Mouse (Mus musculus): ENCODE data around the gene Tcl1b1.
"Not testable (repeated sequence)": the region's sequence is repeated elsewhere in the genome, so short reads cannot be mapped to it uniquely, and the experiment has no call there.

Gene Tcl1b1

GRCm38 (mm10) chr12:105159390-105159789, at the start of gene Tcl1b1:
Gene Tcl1b1, plus strand, starts transcription at chr12:105159690.
- no peak for DNase-seq (ENCODE audit: low read depth, low spot score)

DNA sequence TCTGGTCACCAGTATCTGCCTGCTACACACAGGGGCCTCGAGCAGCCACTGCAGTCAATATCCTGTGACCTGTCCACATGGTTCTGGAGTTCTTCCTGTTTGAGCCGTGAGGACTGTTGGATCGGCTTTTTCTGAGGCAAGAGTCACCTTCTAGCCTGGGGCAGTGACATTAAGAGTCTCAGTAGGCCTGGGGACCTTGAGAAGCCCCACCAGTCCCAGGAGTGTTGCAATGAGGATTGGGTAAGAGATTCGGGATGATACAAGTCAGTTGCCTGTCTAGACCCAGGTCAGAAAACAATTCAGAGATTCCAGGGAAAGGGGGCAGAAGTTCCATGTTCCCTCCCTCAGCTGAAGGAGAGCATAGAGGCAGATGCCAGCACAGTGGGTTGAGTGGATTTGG, 49.7 kb upstream of the Tcl1b1 start:
- DNase-seq (ENCODE audit: low read depth, low spot score), result no peak

DNA sequence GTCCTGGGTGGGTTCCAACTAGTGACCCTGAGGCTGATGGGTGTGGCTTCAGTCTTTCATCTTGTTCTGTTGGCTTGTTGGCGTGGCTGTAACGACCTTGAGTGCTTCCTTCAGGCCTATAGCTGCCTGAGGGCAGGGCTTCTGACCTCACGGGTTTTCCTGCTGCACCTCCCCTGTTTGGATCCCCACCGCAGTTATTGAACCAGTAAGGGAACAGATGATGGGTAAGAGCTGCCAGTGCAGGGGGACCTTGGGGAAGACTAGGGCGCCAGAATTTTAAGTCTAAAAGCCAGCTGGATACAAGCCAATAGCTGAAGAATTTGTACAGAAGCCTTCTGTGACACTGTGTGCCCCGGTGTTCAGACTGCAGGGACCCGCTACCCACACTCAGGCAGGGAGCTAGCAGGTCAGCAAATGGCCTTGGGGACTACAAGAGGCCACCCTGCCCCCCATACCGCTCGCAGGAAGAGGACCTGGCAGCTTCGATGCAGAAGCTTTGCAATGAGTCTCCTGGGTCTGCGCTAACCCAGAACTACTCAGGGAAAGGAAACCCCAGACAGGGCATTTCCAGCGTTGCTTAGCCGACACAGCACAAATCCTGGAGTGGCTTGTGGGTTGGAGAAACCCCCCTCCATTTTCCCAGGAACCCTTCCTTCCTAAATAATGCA, 47.0 kb upstream of the Tcl1b1 start:
- no peak for DNase-seq (ENCODE audit: low read depth, low spot score)

- DNase-seq (ENCODE audit: low read depth, low spot score), result no peak
These were observed 42.8 kb upstream of the Tcl1b1 start for GRCm38 (mm10) chr12:105116648-105117047.

- no peak for DNase-seq (ENCODE audit: low read depth, low spot score)
These were observed 34.1 kb upstream of the Tcl1b1 start for GRCm38 (mm10) chr12:105125362-105125761.

GRCm38 (mm10) chr12:105126516-105126915, 33.0 kb upstream of the Tcl1b1 start:
- DNase-seq (ENCODE audit: low read depth, low spot score), result no peak

DNA sequence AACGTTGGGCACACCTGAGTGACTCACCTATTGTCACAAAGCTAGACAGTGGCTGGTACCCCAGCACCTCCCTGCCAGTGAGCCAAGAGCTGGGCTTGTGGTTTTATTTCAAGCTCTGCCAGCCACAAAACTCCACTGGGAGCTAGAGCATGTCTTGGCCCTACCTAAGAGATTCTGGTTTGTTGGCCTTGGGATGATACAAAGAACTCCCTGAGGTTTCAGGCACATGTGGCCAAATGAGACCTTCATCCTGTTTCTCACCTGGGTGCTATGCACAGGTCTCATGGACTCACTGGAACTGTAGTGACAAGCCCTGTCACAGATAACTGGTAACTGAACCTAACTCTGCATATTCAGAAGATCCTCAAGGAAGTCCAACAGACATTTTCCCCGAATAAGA, 31.9 kb upstream of the Tcl1b1 start:
- no peak for DNase-seq (ENCODE audit: low read depth, low spot score)

- not testable (repeated sequence) for DNase-seq (ENCODE audit: low read depth, low spot score)
These were observed 29.8 kb upstream of the Tcl1b1 start for GRCm38 (mm10) chr12:105129494-105130205.

GRCm38 (mm10) chr12:105134167-105134566, 25.3 kb upstream of the Tcl1b1 start:
- DNase-seq (ENCODE audit: low read depth, low spot score), result not testable (repeated sequence)

GRCm38 (mm10) chr12:105134826-105135225, 24.7 kb upstream of the Tcl1b1 start:
- DNase-seq (ENCODE audit: low read depth, low spot score), result not testable (repeated sequence)

- DNase-seq (ENCODE audit: low read depth, low spot score), result not testable (repeated sequence)
These were observed 21.8 kb upstream of the Tcl1b1 start for GRCm38 (mm10) chr12:105137729-105138128.

- no peak for DNase-seq (ENCODE audit: low read depth, low spot score)
These were observed 16.4 kb upstream of the Tcl1b1 start for GRCm38 (mm10) chr12:105143096-105143495.

GRCm38 (mm10) chr12:105144928-105145327, 14.6 kb upstream of the Tcl1b1 start:
- DNase-seq (ENCODE audit: low read depth, low spot score), result not testable (repeated sequence)

GRCm38 (mm10) chr12:105145714-105146113, 13.8 kb upstream of the Tcl1b1 start, which contains the start of gene Tcl1b2:
Gene Tcl1b2, plus strand, starts transcription at chr12:105146014.
- DNase-seq (ENCODE audit: low read depth, low spot score), result no peak

GRCm38 (mm10) chr12:105155286-105155685, 4.2 kb upstream of the Tcl1b1 start:
- DNase-seq (ENCODE audit: low read depth, low spot score), result peak; percentile 45

- no peak for DNase-seq (ENCODE audit: low read depth, low spot score)
These were observed 648 bp upstream of the Tcl1b1 start for GRCm38 (mm10) chr12:105158842-105159241.

- DNase-seq (ENCODE audit: low read depth, low spot score), result no peak
These were observed 7.2 kb downstream of the Tcl1b1 start for GRCm38 (mm10) chr12:105166734-105167133.

- no peak for DNase-seq (ENCODE audit: low read depth, low spot score)
These were observed 13.9 kb downstream of the Tcl1b1 start for GRCm38 (mm10) chr12:105173366-105173765.

DNA sequence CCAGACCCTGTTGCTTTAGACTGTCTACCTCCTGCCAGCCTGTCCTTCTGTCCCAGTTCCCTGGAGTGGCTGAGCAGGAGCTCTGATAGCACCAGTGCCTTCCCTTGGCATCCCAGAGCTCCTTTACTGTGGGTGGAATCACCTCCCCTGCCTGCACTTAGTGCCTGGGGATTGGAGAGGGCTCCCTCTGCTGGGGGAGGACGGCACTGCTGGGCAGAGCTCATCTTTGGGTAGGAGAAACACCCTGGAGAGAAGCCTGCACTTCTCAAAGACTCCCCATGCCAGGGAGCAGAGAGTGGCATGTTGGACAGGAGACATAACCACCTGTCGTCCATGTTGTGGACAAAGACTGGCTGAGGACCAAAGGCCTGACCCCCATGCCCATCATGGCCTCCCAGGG, 14.8 kb downstream of the Tcl1b1 start:
- peak; percentile 1 for DNase-seq (ENCODE audit: low read depth, low spot score)

- not testable (repeated sequence) for DNase-seq (ENCODE audit: low read depth, low spot score)
These were observed 16.6 kb downstream of the Tcl1b1 start, which contains the start of gene Tcl1b5 for GRCm38 (mm10) chr12:105176044-105176443. Gene Tcl1b5, plus strand, starts transcription at chr12:105176344.

- not testable (repeated sequence) for DNase-seq (ENCODE audit: low read depth, low spot score)
These were observed 21.7 kb downstream of the Tcl1b1 start for GRCm38 (mm10) chr12:105181040-105181644.

DNA sequence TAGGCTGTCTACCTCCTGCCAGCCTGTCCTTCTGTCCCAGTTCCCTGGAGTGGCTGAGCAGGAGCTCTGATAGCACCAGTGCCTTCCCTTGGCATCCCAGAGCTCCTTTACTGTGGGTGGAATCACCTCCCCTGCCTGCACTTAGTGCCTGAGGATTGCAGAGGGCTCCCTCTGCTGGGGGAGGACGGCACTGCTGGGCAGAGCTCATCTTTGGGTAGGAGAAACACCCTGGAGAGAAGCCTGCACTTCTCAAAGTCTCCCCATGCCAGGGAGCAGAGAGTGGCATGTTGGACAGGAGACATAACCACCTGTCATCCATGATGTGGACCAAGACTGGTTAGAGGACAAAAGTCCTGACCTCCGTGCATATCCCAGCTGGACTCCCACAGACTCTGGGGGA, 29.5 kb downstream of the Tcl1b1 start:
- DNase-seq (ENCODE audit: low read depth, low spot score), result not testable (repeated sequence)

All from brain, adult 2 months (tissue).